Mouse (Mus musculus) heart, postnatal 14 days (tissue): ENCODE measurements around the gene Ints11. TPM values are rescaled to one million over a fixed set of nuclear protein-coding genes. Genes with fewer than 3 reads are reported as not detected.
A peak's percentile ranks its signal among the peaks of the same experiment; 100 is the strongest.

Experiments used
- DNase-seq, 2 experiments: peaks; one replicate each; pipeline ENCODE4 v3.0.0; 2021 to 2022
- intact Hi-C: fragments of 180-260 bp; cut with DNase I; formaldehyde crosslinking; loops from one replicate; pipeline ENCODE4 v1.15.1; 2025
- long read RNA-seq, 2 experiments: library from polyadenylated mRNA; stranded (forward); transcript quantifications; one replicate each; pipeline ENCODE4 v2.0.0; 2021
- total RNA-seq, 2 experiments: library from RNA; stranded (reverse); gene quantifications; 2 replicates each; pipeline ENCODE4 v1.2.3; 2021

The Ints11 gene
- 10 to 100 TPM; 16.9 to 19.5 TPM for total RNA-seq
- long read RNA-seq, experiment 1, transcript Ints11-201 (17 exons, 2,368 nt) = major isoform, 56 of 65 reads
- long read RNA-seq, experiment 1, partial matches to known transcripts = 1 of 65 reads
- long read RNA-seq, experiment 1, other reads (novel, unspliced or antisense) = 8 of 65 reads
- long read RNA-seq, experiment 2, transcript Ints11-201 (17 exons, 2,368 nt) = major isoform, 44 of 56 reads
- long read RNA-seq, experiment 2, partial matches to known transcripts = 2 of 56 reads
- long read RNA-seq, experiment 2, other reads (novel, unspliced or antisense) = 10 of 56 reads

DNA sequence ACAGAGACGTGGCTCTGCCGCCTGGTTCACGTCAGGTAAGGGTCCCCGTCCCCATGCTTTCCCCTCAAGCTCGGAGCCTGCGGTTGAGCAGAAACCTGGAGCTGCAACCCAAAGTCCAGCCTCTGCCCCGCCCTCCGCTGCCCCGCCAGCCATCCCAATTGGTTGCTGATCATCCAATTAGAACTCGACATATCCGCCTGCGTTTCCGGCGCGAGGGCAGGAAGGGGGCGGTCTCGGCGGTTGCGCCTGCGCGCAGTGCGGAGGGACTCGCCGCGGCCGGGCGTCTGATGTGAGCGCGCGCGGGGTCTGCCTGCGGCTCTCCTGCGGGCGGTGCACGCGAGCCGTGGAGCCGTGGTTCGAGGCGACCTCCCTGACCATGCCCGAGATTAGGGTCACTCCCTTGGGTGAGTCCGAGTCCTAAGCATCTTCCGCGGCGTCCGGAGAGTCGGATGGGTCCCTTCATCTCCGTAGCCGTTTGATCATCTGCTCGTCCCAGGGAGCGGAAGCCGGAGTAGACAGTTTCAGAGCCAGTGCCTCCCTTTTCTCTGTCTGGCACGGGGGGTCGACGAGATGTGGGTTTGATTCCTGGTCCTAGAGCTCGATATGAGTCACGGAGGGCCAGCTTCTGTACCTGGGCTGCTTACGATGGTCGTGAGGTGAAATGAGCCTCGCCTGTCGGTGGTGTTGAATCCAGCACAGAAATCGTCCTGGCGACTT, at the start of gene Ints11, which contains the start of gene Cptp:
Gene Ints11 (plus strand): TSS at position 230 of the 717 bp plus-strand sequence.
Gene Cptp (minus strand): TSS at position 124 of the 717 bp plus-strand sequence.
- peak; percentile 98 for DNase-seq
- intact Hi-C loops = loop anchor here (2.0 kb wide), 2 partner anchors 23 to 73 kb away; partner anchors contain the start of gene Ube2j2

DNA sequence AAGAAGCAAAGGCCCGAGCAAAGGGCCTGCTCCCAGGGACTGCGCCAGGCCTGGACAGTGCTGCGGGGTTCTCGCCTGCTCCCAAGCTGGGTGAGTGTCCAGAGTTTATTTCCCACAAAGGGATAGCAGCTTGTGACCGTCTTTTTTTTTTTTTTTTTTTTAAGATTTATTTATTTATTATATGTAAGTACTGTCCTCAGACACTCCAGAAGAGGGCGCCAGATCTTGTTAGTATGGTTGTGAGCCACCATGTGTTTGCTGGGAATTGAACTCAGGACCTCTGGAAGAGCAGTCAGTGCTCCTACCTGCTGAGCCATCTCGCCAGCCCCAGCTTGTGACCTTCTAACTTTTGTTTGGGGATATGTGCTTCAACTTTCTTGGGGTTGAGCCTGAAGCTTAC, 48.3 kb upstream of the Ints11 start:
- peak; percentile 23 to 49 for DNase-seq
- intact Hi-C loops = no loop called here

DNA sequence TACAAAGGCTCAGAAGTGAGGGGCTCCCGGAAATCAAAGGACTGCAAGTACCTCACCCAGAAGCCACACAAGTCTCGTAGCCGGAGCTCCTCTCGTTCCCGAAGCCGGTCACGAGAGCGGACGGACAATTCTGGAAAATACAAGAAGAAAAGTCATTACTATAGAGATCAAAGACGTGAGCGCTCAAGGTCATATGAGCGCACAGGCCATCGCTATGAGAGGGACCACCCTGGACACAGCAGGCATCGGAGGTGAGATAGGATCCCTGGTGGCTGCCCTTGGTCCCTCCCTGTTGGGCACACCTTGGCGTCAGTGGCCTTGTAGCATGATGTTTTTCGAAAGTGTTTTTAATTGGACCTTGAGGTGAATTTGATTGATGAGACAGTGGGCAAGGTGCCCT, 45.9 kb upstream of the Ints11 start:
- intact Hi-C loops = no loop called here
- DNase-seq = no peak

DNA sequence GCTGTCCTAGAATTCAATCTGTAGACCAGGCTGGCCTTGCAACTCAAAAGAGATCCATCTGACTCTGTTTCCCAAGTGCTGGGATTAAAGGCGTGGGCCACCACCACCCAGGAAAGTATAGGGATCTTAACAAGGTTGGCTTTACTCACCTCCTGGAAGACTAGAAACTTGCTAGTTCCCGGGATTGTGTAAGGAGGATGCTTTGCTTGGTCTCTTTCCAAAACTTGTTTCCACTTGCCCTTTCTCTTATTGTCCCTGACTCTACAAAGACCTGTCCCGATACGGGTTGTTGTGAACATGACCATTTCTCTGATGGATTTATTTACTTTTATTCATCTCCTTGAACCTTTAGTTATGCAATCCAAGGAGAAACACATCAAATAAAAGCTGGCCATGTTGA, 39.5 kb upstream of the Ints11 start:
- intact Hi-C loops = no loop called here
- no peak for DNase-seq

DNA sequence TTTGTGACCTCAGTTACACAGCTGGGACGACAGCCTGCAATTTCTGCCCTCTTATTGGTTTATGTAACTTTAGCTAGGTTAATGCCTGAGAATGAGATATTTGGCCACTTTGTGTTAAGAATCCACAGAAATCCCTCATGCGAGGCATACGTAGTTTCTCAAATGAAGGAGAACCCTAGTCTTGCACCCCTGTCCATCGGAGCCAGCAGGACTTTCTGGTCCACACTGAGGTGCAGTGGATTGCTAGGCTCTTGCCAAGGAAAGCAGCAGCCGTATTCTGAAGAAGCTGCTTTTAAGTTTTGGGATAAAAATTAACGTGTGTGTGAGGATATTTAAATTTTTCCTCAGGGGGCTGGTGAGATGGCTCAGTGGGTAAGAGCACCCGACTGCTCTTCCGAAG, 38.8 kb upstream of the Ints11 start:
- no peak for DNase-seq
- intact Hi-C loops = no loop called here

DNA sequence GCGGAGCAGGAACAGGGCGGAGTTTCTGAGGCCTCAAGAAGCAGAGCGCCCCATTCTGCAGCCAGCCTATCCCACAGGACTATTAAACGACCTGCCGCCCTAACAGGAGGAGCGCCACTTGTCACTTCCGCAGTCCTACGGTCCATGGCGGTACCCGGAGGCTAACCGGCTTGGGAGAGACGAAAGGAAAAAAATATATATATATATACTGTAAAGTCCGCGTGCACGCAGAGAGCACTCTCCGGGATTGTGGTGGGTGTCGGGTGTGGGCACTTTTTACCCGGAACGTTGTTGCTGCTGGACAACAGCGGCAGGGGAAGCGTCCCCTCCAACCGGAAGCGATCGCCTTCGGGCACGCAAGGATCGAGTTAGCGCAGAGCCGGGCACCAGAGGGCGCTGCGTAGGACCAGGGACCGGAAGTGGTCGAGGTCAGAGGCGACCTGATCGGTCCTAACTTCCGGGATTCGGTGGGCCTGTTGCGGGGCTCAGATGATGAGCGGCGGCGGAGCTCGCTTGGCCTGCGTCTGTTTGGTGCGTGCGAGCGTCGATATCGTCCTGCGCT, 38.1 kb upstream of the Ints11 start, which contains the start of gene Aurkaip1:
Gene Aurkaip1 (plus strand): TSS at position 68 of the 562 bp plus-strand sequence.
- peak; percentile 95 to 97 for DNase-seq
- intact Hi-C loops = no loop called here

DNA sequence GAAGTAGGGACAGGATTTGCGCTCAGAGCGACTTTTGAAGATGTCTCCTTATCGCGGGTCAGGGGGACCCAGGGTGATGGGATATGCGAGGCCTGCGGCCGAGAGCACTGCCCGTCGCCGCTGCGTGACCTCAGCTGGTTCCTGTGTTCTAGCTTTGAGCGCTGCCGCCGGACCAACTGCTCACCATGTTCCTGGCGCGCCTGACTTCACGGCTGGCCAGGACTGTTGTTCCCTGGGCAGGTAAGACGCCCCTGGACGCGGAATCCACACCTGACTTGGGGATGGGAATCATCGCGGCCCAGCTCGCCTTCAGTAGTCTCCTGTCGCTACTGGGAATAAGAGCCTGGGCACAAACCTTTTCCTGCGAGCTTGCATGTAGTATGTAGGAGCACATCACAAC, 37.5 kb upstream of the Ints11 start:
- DNase-seq = peak in 1 of 2 experiments; percentile 38
- intact Hi-C loops = loop anchor here (1.0 kb wide), 1 partner anchor 15 kb away; the partner anchor contains the start of gene Dvl1

DNA sequence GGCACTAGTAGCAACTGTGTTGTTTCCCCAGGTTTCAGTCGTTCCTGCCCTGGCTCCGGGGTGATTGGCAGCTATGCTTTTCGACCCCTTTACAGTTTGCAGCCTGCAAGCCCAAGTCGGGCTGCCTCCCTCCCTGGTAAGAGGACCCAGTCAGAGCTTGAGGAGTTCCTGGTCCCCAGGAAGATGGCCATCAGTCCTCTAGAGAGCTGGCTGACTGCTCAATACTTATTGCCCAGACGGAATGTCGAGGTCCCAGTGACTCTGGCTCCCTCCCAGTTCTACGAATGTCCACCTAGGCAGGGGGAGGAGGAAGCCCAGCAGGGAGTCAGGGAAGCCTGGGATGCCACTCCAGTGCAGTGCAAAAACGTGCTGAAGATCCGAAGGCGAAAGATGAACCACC, 37.0 kb upstream of the Ints11 start:
- intact Hi-C loops = loop anchor here (1.0 kb wide), 1 partner anchor 15 kb away; the partner anchor contains the start of gene Dvl1
- no peak for DNase-seq

DNA sequence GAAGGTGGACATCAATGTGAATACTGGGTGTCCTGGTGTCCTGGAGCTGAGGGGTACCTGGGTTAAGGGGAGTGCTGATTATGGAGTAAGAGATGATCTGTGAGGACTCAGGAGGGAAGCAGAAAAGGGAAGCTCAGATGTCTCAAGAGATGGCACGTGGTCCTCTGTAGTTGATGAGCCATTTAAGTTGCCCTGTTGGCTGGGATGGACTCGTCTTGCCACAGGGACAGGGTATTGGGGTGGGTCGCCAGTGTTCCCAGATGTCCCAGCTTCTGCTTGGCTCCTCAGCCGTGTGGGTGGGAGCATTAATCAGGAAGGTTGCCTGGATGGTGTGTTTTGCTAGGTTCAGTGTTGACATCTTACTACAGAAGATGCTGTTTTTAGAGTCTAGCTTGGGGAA, 36.1 kb upstream of the Ints11 start:
- DNase-seq = no peak
- intact Hi-C loops = no loop called here

DNA sequence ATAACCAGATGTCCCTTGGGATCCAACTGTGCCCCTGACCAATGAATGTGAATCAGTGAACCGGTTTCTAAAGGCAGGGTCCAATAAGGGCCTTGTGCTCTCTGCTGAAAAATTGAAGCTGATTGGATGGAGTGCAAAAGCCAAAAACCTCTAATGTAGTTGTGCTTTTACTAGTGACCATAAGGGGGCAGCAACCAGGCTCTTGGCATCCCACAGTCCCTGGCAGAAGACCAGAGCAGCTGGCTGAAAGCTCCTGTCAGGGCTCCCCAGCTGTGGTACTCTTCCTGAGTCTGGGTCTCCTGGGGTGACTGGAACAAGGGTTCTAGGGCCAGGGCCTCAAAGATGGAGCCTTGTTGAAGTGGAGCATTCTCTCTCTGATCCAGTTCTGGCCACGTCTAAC, 35.5 kb upstream of the Ints11 start:
- peak; percentile 87 to 93 for DNase-seq
- intact Hi-C loops = no loop called here

DNA sequence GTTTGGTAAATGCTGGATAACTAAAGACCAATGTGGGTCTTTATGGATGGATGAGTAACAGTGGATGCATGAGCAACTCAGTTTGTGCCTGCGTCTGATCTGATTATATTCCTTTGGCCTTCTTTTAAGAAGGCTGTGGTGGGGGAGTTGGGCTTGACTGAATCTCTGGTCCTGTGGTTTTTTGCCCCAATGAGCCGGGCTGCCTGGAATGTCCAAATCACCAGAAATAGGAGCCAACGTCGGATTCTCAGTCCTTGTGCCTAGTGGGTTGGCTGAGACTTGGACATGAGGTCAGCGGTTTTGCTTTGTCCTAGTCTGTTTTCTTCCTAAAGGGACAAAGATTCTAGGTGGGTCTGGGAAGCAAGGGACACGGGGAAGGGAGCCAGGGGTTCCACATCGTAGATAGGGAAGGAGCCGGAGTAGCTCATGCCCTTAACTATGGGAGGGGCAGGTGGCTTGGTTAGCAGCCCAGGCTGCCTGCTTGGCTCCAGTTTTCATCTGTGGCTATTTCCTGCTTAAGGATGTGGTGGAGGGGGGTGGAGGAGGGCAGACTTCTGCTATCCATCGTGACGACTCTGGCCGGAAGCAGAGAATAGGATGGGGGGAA, 31.8 kb upstream of the Ints11 start:
- DNase-seq = peak; percentile 63 to 69
- intact Hi-C loops = no loop called here

DNA sequence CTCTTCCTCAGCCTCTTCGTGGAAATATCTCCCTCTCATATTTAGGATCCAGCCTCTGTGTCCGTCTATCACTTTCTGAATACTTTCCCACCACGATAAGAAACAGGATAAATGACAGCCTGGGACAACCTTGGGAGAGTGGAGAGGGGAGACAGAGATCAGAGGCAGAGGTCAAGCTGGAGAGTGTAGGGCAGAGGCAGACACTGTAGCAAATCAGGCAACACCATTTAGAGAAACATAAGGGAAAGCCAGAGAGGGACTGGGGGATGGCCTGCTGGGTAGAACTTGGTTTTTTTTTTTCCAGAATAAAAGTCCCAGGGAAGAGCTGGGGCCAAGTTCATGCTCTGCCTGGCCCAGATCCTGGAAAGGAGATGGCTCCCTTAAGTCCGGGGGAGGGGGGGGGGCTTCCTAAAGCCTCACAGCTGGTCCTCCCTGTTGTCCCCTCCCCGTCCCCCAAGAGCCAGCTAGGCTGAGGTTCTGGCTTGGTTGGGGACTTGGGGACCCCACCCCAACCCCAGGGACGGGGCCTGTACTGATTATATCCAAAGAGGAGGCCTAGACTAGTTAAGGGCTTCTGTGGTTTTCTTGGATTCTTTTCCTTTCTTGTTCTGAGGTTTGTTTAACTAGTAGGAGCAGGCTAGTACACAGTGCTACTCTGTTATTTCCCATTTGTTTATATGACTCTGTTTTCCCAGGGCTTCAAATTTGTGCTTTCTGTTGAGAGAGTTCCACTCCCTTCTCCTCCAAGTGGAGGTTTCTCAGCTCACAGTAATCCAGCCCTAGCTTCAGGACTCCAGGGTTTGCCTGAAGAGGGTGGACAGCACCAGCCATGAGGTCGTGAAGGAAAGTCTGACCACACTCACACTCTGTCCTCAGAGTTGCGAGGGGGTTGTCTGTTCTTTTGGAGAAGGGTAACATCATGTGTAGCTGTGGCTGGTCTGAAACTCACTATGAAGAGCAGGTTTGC, 30.9 kb upstream of the Ints11 start:
- DNase-seq = peak; percentile 65
- intact Hi-C loops = no loop called here

DNA sequence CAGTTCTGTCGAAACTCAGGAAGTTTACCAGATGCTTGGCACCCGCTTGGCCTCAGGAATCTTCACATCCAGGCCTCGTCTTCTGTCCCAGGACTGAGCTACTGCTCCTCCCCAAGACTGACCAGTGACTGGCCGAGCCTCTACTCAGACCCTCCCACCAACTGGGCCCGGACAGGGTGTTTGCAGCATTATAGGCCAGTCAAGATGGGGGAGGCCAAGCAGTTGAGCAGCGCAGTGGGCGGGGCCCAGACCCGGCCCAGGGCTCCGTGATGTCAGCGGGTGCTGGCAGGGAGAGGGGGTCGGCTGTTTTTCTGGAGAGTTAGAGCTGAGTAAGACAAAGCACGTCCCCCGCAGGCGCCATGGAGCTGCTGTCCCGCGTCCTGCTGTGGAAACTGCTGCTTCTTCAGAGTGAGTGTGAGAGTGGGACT, 29.8 kb upstream of the Ints11 start, which contains the start of gene Mxra8:
Gene Mxra8 (plus strand): TSS at position 198 of the 428 bp plus-strand sequence.
- DNase-seq = peak; percentile 89 to 91
- intact Hi-C loops = no loop called here

DNA sequence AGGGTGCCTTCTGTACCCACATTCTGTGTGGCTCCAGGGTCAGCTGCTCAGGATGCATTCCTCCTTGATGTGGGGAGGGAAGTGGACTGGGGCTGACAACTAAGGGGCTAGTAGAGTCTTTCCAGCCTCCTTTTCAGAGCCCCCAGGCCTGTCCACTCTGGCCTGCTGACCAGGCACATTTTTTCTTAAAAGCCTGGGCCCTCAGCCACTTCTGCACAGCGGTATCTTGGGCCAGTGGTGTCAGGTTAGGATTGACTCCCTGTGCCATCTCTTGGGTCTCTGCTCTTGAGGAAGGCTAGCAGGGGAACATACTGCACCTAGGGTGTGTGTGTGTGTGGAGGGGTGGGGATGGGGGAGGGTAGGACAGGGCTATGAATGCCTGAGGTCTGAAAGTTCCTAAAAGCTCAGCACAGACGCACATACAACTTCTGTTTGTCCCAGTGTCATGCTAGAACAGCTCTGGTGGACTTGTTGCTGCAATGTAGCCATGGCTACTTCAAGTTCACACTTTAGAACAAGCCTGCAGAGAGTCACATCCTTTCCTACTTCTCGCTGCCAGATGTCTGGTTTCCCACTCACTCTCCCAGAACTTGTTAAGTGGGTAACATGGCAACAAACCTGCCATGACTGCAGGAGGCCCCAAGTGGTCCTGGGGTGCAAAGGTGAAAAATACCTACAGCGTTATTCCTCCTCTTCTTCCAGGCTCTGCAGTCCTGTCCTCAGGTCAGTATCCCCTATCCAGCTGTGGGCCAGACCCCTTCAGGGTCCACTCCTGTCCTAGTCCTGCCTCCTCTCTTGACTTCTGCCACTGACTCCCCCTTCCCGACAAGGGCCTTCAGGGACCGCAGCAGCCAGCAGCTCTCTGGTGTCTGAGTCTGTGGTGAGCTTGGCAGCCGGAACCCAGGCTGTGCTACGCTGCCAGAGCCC, 29.0 kb upstream of the Ints11 start:
- intact Hi-C loops = no loop called here
- peak in 1 of 2 experiments; percentile 21 for DNase-seq

DNA sequence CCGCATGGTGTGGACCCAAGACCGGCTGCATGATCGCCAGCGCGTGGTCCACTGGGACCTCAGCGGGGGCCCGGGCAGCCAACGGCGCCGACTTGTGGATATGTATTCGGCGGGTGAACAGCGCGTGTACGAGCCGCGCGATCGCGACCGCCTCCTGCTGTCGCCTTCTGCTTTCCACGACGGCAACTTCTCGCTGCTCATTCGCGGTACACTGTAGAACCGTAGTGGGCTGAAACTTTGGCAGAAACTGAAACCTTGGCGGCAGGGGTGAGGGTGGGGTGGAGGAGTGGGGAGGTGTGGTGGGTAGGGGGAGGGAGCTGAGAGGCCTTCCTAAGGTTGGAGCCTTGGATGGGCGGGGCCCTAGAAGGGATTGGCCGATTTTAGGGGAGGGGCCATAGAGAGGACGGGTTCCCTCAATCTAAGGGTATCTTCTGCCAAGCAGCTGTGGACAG, 28.3 kb upstream of the Ints11 start:
- intact Hi-C loops = no loop called here
- peak; percentile 67 to 76 for DNase-seq

DNA sequence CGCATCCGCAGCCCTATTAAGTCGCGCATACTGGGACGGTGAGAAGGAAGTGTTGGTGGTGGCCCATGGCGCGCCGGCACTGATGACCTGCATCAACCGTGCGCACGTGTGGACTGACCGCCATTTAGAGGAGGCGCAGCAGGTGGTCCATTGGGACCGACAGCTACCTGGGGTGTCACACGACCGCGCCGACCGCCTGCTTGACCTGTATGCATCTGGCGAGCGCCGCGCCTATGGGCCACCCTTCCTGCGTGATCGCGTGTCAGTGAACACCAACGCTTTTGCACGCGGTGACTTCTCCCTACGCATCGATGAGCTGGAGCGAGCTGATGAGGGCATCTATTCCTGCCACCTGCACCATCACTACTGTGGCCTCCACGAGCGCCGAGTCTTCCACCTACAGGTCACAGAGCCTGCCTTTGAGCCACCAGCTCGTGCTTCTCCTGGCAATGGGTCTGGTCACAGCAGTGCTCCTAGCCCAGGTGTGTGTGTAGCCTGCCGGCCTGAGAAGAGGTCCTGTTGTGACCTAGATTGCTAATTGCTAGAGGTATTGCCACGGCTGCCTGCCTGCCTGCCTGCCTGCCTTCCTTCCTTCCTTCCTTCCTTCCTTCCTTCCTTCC, 27.6 kb upstream of the Ints11 start:
- intact Hi-C loops = no loop called here
- no peak for DNase-seq

DNA sequence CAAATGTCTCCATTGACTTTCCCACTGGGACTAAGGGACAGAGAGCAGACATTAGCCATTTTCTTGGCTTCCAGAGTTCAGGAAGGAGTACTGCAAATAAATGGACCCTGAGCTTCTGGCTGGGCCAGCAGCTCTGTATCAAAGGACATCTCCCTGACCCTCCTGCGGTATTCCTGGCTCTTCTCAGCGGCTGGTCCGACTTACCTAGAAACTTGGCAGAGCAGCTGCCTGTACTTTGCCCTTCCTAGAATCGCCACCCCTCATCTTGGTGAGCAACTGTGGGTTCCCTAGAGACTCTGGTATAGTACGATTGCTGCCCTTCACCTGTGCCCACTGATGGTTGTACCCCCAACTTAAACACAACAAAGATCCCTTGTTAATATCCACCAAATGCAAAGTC, 26.1 kb upstream of the Ints11 start:
- DNase-seq = no peak
- intact Hi-C loops = no loop called here
